Mouse (Mus musculus): ENCODE data around the gene Mlf2.

- TF ChIP-seq CTCF (IDR thresholded peaks at IDR 0.05; ENCODE audit: borderline replicate concordance, insufficient read depth, low read length) (no peak), POLR2A (IDR thresholded peaks at IDR 0.05; ENCODE audit: low read depth, low read length) (no peak)
Measured at GRCm38 (mm10) chr6:124911533-124912218, 19.5 kb upstream of the Mlf2 start, which contains the start of gene Lag3.

All from embryonic fibroblast, embryonic 13.5 days (primary cell).